Mouse (Mus musculus): ENCODE measurements around the gene Zfp663.

DNA sequence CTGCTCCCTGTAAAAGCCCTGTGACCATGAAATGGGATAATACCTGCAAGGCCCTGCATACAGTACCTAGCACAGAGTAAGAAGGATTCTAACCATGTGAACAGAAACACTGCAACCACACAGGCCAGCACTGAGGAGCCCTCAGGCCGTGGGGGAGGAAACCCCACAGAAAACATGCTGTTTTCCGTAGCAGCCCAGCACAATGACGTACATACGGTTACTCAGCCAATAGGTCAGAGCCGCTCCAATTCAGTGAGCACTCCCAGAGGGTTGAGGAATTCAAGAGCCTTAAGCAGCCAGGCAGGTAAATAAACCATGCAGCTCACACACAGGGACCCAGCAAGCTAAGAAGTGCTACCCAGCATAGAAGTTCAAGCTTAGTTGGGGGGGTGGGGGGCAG, 44.6 kb downstream of the Zfp663 start:
- TF ChIP-seq EP300 (IDR thresholded peaks at IDR 0.05; ENCODE audit: low read depth) (no peak), CTCF (IDR thresholded peaks at IDR 0.05; ENCODE audit: low read depth) (no peak)

Data from liver, embryonic 14.5 days (tissue).